Mouse (Mus musculus) midbrain, embryonic 16.5 days (tissue): ENCODE measurements around the gene Vps52. TPM values are rescaled to one million over a fixed set of nuclear protein-coding genes. Genes with fewer than 3 reads are reported as not detected.
A peak's percentile ranks its signal among the peaks of the same experiment; 100 is the strongest.

Experiments
- ATAC-seq: fragments of 200-750 bp; cut with Nextera tagmentation; 2 replicates; pipeline ENCODE4 v1.8.0; 2017; ENCODE audit warnings: moderate TSS enrichment
- H3K27ac ChIP-seq: fragments of 300-500 bp; sonication (generic); 2 replicates; pipeline ENCODE4 v1.5.1; 2014; ENCODE audit warnings: mild to moderate bottlenecking, low read length, mixed read lengths
- H3K27me3 ChIP-seq: fragments of 300-500 bp; sonication (generic); 2 replicates; pipeline ENCODE4 v1.6.1; 2014; ENCODE audit warnings: low read depth, low read length, mixed read lengths; ENCODE audit not compliant: control insufficient read depth, insufficient read depth
- H3K36me3 ChIP-seq: fragments of 300-500 bp; sonication (generic); 2 replicates; pipeline ENCODE4 v1.6.1; 2014; ENCODE audit warnings: mild to moderate bottlenecking, low read length, moderate library complexity, mixed read lengths; ENCODE audit not compliant: control insufficient read depth, insufficient read depth
- H3K4me1 ChIP-seq: fragments of 300-500 bp; sonication (generic); 2 replicates; pipeline ENCODE4 v1.6.1; 2014; ENCODE audit warnings: mild to moderate bottlenecking, low read length, mixed read lengths; ENCODE audit not compliant: control insufficient read depth, insufficient read depth
- H3K4me2 ChIP-seq: fragments of 300-500 bp; sonication (generic); 2 replicates; pipeline ENCODE4 v1.6.1; 2014; ENCODE audit warnings: mild to moderate bottlenecking, low read length, mixed read lengths
- H3K4me3 ChIP-seq: fragments of 300-500 bp; sonication (generic); 2 replicates; pipeline ENCODE4 v1.5.1; 2014; ENCODE audit warnings: low read depth, mild to moderate bottlenecking, low read length, moderate library complexity, mixed read lengths
- H3K9ac ChIP-seq: fragments of 300-500 bp; sonication (generic); 2 replicates; pipeline ENCODE4 v1.6.1; 2014; ENCODE audit warnings: low read depth, low read length, mixed read lengths
- H3K9me3 ChIP-seq: fragments of 300-500 bp; sonication (generic); replicated peaks from 2 replicates; pipeline ENCODE4 v1.6.1; 2014; ENCODE audit warnings: mild to moderate bottlenecking, low read length, mixed read lengths; ENCODE audit not compliant: control insufficient read depth, poor library complexity, severe bottlenecking
- WGBS: fragments of 180-500 bp; shearing (Covaris S2); extraction: QIAGEN DNeasy Blood & Tissue Kit; methylation state at CpG from one replicate; pipeline ENCODE4 v1.1.7; 2014; 5-methylcytosine and 5-hydroxymethylcytosine counted together
- polyA plus RNA-seq: library from polyadenylated mRNA; unstranded; fragments of >200 nt; fragmentation: Nextera tagmentation; extraction: Ambion mirVana; gene quantifications from 2 replicates; pipeline ENCODE4 v1.2.1, GENCODE M21; 2015

Gene Vps52
- polyA plus RNA-seq, 1 experiment from 2014 or later: 80.5 TPM

- H3K4me1 ChIP-seq: peaks cover 20% of the 10 kb centered on the region
- no peak overlapping the region for H3K4me2 ChIP-seq
- no peaks in the 10 kb centered on the region for H3K9me3 ChIP-seq
- no peak overlapping the region for H3K27ac ChIP-seq
- no peak overlapping the region for H3K9ac ChIP-seq
- no peaks in the 10 kb centered on the region for H3K27me3 ChIP-seq
- 87% methylated on average over 10 of the region's 10 CpGs for WGBS
- H3K4me3 ChIP-seq: no peak overlapping the region
- H3K36me3 ChIP-seq: peaks cover 22% of the 10 kb centered on the region
- no peak for ATAC-seq
These were observed 42.3 kb upstream of the Vps52 start for GRCm38 (mm10) chr17:33913264-33913663.

- Histone ChIP-seq H3K27ac (no peak overlapping the region), H3K4me2 (no peak overlapping the region), H3K4me1 (peaks cover 20% of the 10 kb centered on the region), H3K9ac (no peak overlapping the region), H3K9me3 (no peaks in the 10 kb centered on the region), H3K4me3 (no peak overlapping the region), H3K27me3 (0 out of 2 replicates have a peak, but pooled peaks cover under 1% of the 10 kb centered on the region), H3K36me3 (peaks cover 22% of the 10 kb centered on the region)
- ATAC-seq: no peak
- WGBS: 97% methylated on average over 8 of the region's 8 CpGs
These were observed 41.7 kb upstream of the Vps52 start for GRCm38 (mm10) chr17:33913905-33914304.

GRCm38 (mm10) chr17:33914969-33915391, 40.6 kb upstream of the Vps52 start:
- Histone ChIP-seq H3K4me3 (no peak overlapping the region; the same call in 1 of the 2 replicates), H3K4me1 (peaks cover 28% of the 10 kb centered on the region), H3K9me3 (no peaks in the 10 kb centered on the region), H3K4me2 (peak overlapping the region; percentile 25; the same call in 1 of the 2 replicates), H3K27me3 (peaks cover 2% of the 10 kb centered on the region; the same call in 1 of the 2 replicates), H3K36me3 (peaks cover 22% of the 10 kb centered on the region), H3K27ac (no peak overlapping the region), H3K9ac (no peak overlapping the region)
- WGBS: 66% methylated on average over 13 of the region's 13 CpGs
- no peak for ATAC-seq

GRCm38 (mm10) chr17:33915671-33916250, 39.9 kb upstream of the Vps52 start, which contains the start of the genes Tapbp and Zbtb22:
Gene Tapbp, plus strand, starts transcription at chr17:33915899.
Gene Zbtb22, plus strand, starts transcription at chr17:33915904.
- under 1% methylated on average over 34 of the region's 34 CpGs for WGBS
- peaks cover 25% of the 10 kb centered on the region for H3K4me1 ChIP-seq

GRCm38 (mm10) chr17:33916294-33916693, 39.3 kb upstream of the Vps52 start:
- WGBS: 0% methylated on average over 9 of the region's 20 CpGs
- H3K9me3 ChIP-seq: no peaks in the 10 kb centered on the region
- ATAC-seq: peak; percentile 26
- H3K4me1 ChIP-seq: peaks cover 25% of the 10 kb centered on the region
- peak overlapping the region; percentile 65 for H3K4me2 ChIP-seq
- H3K27me3 ChIP-seq: peaks cover 2% of the 10 kb centered on the region; the same call in 1 of the 2 replicates
- peaks cover 19% of the 10 kb centered on the region for H3K36me3 ChIP-seq
- H3K9ac ChIP-seq: peak overlapping the region; percentile 65
- H3K4me3 ChIP-seq: peak overlapping the region; percentile 52
- peak overlapping the region; percentile 83 for H3K27ac ChIP-seq

More at GRCm38 (mm10) chr17:33915671-33916250, 39.9 kb upstream of the Vps52 start, which contains the start of the genes Tapbp and Zbtb22:
- H3K4me2 ChIP-seq: peak within 1 kb of the TSS; percentile 65
- H3K27me3 ChIP-seq: peaks cover 2% of the 10 kb centered on the region; the same call in 1 of the 2 replicates
- H3K27ac ChIP-seq: peak within 1 kb of the TSS; percentile 83
- ATAC-seq: peak; percentile 92
- peak within 1 kb of the TSS; percentile 52 for H3K4me3 ChIP-seq
- H3K36me3 ChIP-seq: peaks cover 22% of the 10 kb centered on the region
- H3K9me3 ChIP-seq: no peaks in the 10 kb centered on the region
- H3K9ac ChIP-seq: peak within 1 kb of the TSS; percentile 65

- Histone ChIP-seq H3K9ac (peak overlapping the region; percentile 50), H3K9me3 (no peaks in the 10 kb centered on the region), H3K4me2 (peak overlapping the region; percentile 65), H3K27ac (no peak overlapping the region), H3K36me3 (peaks cover 12% of the 10 kb centered on the region), H3K27me3 (peaks cover 2% of the 10 kb centered on the region; the same call in 1 of the 2 replicates), H3K4me3 (peak overlapping the region; percentile 52), H3K4me1 (peaks cover 25% of the 10 kb centered on the region)
- ATAC-seq: no peak
- 70% methylated on average over 31 of the region's 31 CpGs for WGBS
These were observed 38.6 kb upstream of the Vps52 start for GRCm38 (mm10) chr17:33916847-33917655.

- H3K27me3 ChIP-seq: peaks cover 2% of the 10 kb centered on the region; the same call in 1 of the 2 replicates
- WGBS: 83% methylated on average over 18 of the region's 18 CpGs
- H3K9me3 ChIP-seq: no peaks in the 10 kb centered on the region
- no peak overlapping the region for H3K4me3 ChIP-seq
- no peak overlapping the region for H3K4me2 ChIP-seq
- peaks cover 10% of the 10 kb centered on the region for H3K36me3 ChIP-seq
- peaks cover 25% of the 10 kb centered on the region for H3K4me1 ChIP-seq
- no peak overlapping the region for H3K27ac ChIP-seq
- H3K9ac ChIP-seq: no peak overlapping the region
- no peak for ATAC-seq
These were observed 37.8 kb upstream of the Vps52 start for GRCm38 (mm10) chr17:33917656-33918292.

- no peak overlapping the region for H3K27ac ChIP-seq
- H3K27me3 ChIP-seq: peaks cover 2% of the 10 kb centered on the region; the same call in 1 of the 2 replicates
- H3K4me2 ChIP-seq: peak overlapping the region; percentile 59
- 63% methylated on average over 37 of the region's 37 CpGs for WGBS
- no peak overlapping the region for H3K9ac ChIP-seq
- H3K9me3 ChIP-seq: no peaks in the 10 kb centered on the region
- peak overlapping the region; percentile 37; the same call in 1 of the 2 replicates for H3K4me3 ChIP-seq
- peaks cover 6% of the 10 kb centered on the region for H3K36me3 ChIP-seq
- no peak for ATAC-seq
- peaks cover 25% of the 10 kb centered on the region for H3K4me1 ChIP-seq
These were observed 37.1 kb upstream of the Vps52 start for GRCm38 (mm10) chr17:33918293-33919203.
